Mouse (Mus musculus): ENCODE measurements at regions not wholly inside any gene's neighbourhood (a gene's known extent, or its start where the extent isn't known, plus 50 kb on each side); places are given as distances from the start of the nearest gene placed in this dataset.

DNA sequence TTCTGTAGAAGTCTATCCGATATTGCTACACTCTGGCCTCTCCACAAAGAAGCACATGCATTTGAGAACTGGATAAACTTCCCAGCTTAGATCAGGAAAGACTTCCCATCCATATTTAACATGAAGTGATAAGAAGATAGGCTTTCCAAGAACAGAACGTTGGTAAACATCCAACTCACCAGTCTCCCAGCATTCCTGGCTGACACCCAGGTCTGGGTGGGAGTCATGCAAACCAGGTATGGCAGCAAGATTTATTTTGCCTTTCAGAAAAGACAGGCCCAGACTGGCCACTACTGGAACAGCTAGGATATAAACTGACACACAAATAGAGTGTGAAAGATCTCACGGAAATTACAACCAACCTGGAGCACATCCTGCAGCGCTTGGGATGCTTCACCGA, 459.6 kb downstream of the Psat1 start:
- TF ChIP-seq GATA1 (IDR thresholded peaks at IDR 0.05; ENCODE audit: low read length), result no peak

DNA sequence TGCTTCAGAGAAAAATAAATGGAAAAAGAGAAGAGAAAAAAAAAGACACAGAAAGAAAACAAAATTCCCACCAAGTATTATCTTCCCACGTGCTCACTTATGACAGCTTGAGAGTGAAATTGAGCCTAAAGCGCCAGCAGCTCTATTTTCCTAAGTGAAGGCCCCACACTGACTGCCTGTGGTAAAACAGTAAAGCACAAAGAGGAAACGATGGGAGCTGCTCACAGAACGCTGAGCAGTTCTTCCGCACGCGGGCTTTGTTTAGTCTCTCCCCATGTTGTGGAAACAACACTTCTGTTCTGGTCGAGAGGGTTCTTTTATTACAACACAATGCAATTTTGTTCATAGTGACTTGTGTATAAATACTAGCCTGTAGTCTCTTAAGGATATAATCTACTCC, 465.5 kb downstream of the Psat1 start:
- no peak for TF ChIP-seq GATA1 (IDR thresholded peaks at IDR 0.05; ENCODE audit: low read length)

DNA sequence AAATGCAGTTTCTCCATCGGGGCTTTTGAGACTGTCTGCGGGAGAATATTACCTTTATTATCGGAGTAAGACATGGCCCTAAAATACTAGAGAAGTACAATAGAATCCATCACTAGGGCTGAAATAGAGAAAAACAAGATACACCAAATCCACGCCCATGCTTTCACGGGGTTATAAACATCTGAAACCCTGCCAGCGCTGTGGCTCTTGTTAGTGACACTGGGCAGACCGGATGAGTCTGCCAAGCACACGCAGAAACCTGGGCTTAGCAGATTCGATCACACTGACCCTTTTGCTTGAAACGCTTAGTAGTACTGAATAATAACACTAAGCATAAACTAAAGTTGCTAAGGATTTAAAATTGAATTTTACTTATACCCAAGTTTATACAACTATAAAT, 477.6 kb downstream of the Psat1 start:
- TF ChIP-seq GATA1 (IDR thresholded peaks at IDR 0.05; ENCODE audit: low read length), result no peak

DNA sequence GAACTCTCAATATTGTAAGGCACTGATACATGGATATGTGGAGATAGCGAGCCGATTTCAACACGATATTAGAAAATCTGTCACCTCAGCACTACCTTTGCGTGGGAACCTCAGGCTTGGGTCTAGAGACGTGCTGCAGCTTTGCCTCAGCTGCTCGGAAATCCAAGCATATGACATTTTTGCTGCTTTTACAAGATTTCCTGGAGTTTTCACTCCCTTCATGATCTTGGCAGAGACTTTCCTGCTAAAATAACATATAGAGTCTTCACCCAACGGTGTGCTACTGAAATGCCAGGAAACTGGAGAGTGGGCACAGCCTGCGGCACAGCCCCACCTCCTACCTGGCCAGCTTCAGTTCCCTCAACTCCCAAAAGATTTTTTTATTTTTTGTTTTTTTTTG, 480.4 kb downstream of the Psat1 start:
- TF ChIP-seq GATA1 (IDR thresholded peaks at IDR 0.05; ENCODE audit: low read length), result no peak

DNA sequence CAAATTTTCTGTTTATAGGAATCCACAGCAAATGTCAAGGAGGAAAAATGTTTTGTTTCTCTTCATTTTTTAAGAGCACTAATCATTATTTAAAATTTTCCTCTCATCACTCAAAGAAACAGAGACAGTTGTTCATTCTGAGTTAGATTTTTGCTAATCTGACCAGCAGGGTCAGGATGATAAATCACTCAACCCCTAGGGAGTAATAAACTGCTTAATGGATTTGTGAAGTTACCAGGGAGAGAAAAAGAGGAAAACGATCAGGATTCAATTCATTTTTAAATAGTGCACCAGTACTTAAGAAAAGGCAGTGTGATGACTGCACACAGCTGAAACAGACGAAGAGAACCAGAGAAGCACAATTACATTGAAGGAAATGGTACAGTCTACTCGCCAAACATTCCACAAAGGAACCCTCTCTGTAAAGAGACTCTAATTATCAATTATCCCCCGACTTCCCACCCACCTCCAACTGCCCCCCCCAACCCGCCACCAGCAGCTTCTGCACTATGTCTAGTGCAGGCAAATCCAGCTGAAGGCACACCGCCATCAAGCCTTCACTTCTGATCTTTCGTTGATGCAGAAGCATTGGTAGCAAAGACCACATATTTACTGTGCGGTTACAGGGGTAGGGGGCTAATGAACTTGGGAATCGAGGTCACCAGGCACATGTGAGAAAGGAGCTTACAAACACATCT, 481.9 kb downstream of the Psat1 start:
- no peak for TF ChIP-seq GATA1 (IDR thresholded peaks at IDR 0.05; ENCODE audit: low read length)

DNA sequence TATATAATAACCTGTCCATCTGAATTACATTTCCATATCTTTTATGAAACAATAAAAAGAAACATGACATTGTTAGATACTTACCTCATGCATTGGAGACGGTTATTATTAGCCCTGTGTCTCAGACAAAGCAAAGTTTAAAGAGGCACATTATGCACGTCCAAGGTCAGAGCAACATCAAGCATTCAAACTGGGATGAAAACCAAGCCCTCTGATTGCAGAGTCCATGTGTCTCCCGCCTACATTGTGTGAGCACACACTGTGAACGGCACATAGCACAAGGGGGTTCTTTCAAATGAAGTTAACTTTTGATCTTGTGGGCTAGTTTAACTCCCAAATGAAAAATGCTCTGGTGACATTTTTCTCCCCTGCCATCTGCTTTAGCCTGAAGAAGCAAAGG, 489.3 kb downstream of the Psat1 start:
- no peak for TF ChIP-seq GATA1 (IDR thresholded peaks at IDR 0.05; ENCODE audit: low read length)

DNA sequence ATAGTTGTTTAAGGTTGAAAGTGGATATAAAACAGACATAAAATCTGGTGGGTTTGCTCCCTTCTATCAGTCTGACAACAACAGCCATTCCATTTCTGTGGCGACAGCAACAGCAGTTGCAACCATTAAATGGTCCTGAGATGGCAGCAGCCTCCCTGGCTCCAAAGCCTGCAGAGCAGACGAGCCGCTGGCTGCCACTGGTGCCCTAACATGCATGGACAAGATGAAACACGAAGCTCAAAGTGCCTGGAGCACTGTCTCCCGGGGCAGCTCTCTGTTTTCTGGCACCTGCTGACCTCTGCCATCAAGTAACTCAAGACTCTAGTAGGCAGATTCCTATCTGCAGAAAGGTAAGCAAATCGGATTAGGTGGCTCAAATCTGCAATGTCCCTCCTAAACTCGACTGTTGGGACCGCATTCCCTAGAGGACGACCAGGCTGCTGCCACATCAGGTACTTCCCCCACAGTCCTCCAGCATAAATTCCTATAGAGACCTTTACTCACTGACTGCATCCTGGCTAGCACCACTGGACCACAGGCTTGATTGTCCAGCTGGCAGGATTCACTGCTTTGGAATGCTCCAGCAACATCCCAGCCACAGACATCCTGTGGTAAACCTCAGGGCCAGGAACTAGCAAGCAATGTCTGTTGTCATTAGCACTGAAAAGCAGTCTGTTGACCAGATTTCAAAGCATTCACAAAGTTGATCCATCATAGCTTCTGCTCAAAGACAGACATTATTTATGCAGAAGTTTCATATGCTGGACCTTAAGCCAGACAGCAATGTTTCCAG, 490.0 kb downstream of the Psat1 start:
- no peak for TF ChIP-seq GATA1 (IDR thresholded peaks at IDR 0.05; ENCODE audit: low read length)

DNA sequence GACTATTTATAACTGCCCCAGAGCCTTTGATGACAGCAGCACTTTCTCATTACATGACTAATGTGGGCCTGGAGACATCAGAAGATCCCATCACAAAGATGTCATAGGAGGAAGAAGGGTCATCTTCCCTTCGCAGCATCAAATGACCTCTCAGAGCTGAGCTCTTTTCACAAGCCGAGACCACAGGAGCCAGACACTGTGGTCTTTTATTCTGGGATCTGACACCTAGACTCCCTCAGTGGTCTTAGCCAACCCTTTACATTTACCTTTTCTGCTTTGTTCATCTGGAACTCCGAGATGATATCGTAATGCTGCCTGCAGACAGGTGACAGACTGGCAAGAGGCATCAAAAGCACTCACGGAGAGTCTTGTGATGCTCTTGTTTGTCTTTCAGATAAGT, 498.1 kb downstream of the Psat1 start:
- no peak for TF ChIP-seq GATA1 (IDR thresholded peaks at IDR 0.05; ENCODE audit: low read length)

DNA sequence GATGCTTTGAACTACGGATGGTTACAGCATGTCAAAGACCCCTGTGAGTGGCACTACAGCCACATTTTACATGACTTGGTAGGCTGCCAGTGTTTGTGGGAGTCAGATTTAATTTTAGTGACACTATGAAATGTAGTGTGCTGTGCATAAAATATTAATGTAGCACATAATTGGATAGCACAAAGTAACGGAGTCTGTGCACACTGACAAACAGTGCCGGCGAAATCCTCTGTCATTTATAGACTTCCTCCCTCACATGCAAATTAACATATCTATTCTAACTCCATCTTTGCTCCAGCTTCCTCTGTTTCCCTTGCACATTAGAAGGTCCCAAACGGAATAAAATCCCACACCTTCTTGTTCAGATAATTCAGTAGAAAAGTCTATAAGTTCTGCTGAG, 515.3 kb downstream of the Psat1 start:
- no peak for TF ChIP-seq GATA1 (IDR thresholded peaks at IDR 0.05; ENCODE audit: low read length)

DNA sequence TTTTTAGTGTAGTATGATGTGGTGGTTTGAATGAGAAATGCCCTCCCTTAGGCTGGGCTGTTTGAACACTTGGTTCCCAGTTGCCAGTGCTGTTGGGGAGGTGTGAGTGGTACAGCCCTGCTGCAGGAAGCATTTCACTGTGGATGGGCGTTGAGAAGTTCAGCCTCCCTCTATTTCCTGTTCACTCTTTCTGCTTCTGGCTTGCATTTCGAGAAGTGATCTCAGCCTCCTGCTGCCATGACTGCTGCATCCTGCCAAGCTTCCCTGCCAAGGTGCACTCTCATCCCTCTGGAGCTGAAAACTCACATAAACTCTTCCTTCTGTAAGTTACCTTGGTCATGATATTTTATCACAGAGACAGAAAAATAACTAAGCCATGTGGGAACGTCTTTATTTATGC, 525.8 kb downstream of the Psat1 start:
- TF ChIP-seq GATA1 (IDR thresholded peaks at IDR 0.05; ENCODE audit: low read length), result no peak

DNA sequence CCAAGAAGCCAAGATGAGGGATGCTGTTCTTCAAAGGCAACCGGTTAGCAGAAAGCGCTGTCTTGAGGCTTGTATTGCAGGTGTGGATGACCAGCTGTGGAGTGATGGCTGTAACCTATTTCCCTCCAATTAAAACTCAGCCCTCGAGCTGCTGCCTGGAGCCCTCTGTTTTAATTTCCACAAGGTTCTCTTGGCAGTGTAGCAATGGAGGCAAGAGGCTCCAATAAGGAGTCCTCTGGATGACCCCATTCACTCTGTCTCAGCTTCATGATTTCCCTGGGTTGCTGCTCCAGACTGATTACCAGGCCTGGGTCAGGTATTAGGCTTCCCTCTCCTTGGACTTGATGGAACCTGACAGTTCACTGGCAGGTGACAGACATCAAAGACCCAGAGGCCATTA, 548.5 kb downstream of the Psat1 start:
- no peak for TF ChIP-seq GATA1 (IDR thresholded peaks at IDR 0.05; ENCODE audit: low read length)

DNA sequence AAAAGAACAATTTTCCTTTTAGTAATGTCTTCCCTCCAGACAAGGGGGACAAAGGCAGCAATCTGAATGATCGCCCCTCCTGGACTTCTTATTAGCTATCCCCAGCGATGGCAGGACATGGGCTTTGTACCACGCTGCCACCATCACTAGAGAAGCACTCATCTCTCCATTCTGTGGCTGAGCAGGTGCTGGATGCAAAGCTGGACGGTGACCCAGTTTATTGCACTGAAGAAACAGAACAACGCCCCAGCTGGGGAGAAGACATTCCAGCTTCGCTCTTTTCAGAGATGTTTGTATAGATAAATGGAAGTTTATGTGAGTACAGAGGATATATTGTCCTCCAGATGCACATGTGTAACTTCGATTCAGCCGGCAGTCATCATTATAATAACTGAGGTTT, 575.5 kb downstream of the Psat1 start:
- TF ChIP-seq GATA1 (IDR thresholded peaks at IDR 0.05; ENCODE audit: low read length), result no peak

DNA sequence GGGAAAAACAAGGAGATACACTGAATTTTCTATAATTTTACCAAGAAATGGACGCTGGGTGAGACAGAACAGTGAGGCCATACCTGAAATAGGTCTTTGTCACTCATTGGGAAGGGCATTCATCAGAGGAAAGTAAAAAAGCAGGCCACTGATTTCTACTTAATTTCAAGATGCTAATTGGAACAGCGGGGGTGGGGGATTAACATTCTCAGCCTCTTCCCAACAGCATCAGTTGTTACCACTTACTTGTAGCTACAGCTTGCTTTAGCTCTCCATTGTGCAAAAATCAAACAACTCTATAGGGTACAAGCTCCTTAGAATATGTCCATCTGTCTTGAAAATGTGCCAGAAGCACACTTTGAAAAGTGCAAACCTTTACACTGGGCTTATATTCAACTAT, 580.2 kb downstream of the Psat1 start:
- TF ChIP-seq GATA1 (IDR thresholded peaks at IDR 0.05; ENCODE audit: low read length), result no peak

DNA sequence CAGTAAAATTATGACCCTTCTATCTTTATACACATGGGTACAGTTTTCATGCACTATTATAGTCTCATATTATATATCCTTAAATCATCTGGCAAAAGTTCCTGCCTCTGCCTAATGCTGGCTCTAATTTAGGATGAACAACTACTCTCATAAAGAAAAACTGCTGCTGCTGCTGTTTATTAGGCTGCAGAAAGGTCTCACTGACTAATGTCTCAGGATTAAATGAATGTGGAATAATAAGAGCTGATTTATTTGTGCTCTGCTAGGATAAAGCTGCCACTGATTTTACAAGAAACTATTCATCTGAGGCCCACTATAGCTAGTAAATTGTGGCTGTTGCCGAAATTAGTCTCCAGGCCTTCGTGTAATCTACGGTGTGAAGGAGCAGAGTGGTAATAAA, 590.0 kb downstream of the Psat1 start:
- no peak for TF ChIP-seq GATA1 (IDR thresholded peaks at IDR 0.05; ENCODE audit: low read length)

DNA sequence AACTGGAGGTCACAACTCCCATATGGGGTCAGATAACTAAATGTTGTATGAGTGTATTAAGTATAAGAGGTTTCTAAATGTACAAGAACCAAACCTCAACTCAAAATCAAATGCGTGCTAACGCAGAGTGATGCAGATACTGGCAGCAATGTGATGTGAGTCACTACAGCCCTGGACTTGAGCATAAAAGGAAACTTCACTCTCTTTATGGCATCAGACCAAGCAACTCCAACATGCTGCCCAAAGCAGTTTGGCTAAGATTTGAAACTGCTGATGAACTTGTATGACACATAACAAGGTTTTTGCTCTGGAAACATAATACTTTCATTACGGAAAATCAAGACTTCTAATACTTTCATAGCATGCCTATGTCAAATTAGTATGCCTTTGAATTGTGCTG, 598.8 kb downstream of the Psat1 start:
- TF ChIP-seq GATA1 (IDR thresholded peaks at IDR 0.05; ENCODE audit: low read length), result no peak

DNA sequence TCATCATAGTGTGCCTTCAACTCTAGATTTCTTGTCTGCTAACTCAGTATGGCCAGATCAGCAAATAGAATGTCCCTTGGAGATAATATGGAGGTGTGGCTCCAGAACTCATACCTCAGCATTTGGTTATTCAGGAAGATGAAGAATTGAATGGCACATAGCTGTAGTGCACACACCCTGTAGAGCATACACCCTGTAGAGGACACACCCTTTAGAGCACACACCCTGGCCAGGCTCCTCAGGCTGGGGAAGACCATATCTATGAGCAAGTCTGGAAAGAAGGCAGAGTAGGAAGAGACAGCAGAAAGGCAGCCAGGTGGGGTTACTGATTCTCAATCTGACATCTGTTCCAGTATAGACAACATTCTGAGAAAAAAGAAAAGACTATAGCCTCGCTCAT, 604.9 kb downstream of the Psat1 start:
- TF ChIP-seq GATA1 (IDR thresholded peaks at IDR 0.05; ENCODE audit: low read length), result no peak

DNA sequence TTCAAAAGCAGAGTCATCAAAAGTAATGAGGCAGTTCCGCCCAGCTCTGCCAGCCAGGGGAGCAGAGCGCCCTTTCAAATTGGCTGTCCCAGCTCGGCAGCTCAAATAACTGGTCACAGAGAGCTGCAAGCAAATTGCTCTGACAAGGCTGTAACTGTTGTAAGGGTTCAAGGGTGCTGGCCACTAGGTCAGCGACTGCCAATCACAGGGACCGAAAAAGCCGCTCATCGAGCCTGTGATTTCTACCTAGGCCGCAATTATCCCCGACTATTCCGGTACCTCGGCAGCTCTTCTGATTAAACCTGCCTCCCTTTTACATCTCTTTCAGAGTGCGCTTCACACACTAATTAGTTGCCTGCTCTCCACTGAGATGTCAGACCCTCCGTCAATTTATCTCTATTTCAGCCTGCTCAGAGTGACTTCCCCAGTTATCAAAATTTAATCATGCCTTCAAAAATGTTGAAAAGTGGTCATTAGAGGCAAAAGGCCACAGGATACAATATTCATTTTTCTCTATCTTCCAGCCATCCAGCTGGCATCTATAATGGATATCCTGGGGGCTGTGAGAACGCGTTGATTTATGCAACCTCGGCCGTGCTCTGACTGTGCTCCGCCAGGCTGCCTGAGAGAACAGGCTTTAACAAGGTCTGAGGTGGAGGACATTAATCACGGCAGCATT, 606.7 kb downstream of the Psat1 start:
- no peak for TF ChIP-seq GATA1 (IDR thresholded peaks at IDR 0.05; ENCODE audit: low read length)
